Mouse (Mus musculus) E14TG2a.4 (cell line): Measurements from ENCODE around the gene Sergef.

Experiments
- CTCF ChIP-seq: conservative IDR thresholded peaks from 2 replicates; pipeline ENCODE4 v1.5.1; 2014; ENCODE audit warnings: low read length
- POU5F1 ChIP-seq: IDR thresholded peaks from 2 replicates; pipeline ENCODE4 v1.6.1; 2014; ENCODE audit warnings: low read length, borderline replicate concordance

DNA sequence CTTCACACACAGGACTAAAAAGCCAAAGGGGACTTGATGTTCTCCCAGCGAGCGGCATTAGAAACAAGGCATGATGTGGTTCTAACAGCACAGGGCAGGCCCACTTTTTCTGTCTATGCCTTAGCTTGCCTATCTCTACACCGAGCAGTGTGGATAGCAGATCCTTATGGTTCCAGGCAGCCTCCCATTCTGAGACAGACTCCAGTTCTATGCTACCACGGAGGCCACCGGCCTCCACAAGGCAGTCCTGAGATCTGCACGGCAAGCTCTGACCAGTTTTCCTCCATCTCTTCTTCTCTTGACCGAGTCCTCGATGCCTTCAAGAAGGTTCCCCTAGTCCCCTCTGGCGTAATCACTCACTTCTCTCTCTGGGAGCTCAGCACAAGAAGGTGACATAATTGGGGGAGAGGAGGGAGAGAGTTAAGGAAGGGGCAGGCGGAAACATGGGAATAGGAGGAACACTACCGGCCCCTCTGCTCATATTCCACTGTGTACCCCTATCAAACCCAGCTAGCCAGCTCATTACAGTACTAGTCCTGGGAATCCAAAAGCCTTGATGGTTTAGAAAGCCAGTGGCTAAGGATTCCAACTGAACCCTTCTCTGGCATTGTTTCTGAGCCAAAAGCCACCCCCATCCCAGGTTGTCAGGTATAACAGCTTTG is 104.7 kb downstream of the Sergef start:
- TF ChIP-seq CTCF (no peak), POU5F1 (no peak)
